ENCODE assay signal across 10 mouse cellular contexts in the genomic region with DNA sequence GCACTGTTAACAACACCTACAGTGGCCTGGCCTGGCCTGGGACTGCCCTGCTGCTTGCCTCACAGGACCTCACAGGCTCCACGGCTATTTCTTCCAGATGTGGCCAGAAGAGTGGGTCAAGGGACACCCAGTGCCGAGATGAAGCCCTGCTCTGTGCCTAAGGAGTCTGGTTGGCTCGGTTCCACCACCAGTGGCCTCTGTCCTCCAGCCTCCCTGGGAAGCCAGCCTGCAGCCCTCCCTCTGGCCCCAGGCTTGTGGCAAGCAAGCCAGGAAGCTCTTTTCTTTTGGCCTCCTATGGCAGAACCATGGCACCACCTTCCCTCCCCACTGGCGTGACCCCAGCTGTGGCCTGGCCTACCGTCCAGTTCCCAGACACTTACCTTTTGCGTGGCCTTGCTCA. TPM values are rescaled to one million over a fixed set of nuclear protein-coding genes. Genes with fewer than 3 reads are reported as not detected.
DNase-seq lines count a peak whose midpoint lies in the region; ATAC-seq and TF ChIP-seq lines count a peak whose summit lies in the region.
"Had no signal": no experiment of that assay in that cellular context is flagged by ENCODE, and none has a peak within 500 bp of the region (broad histone marks: within the 10 kb centered on the region; RNA-seq: fewer than 3 reads in every experiment).

No protein-coding gene starts in this region.

- ATAC-seq in monocyte, adult 5-6 weeks (replicated peaks; ENCODE audit: insufficient number of reproducible peaks, low FRiP score, low TSS enrichment, poor library complexity, severe bottlenecking): no peak
- ATAC-seq: midbrain, embryonic 15.5 days had no signal

- TF ChIP-seq CTCF in layer of hippocampus, adult 2 months (conservative IDR thresholded peaks at IDR 0.05): no peak

- DNase-seq in layer of hippocampus, adult 2 months (ENCODE audit: low spot score in 2 of 2): no peak
- DNase-seq in layer of hippocampus, adult 9-11 months: no peak
- peak; percentile 63 for DNase-seq in MN1 (ENCODE audit: low spot score)
- peak; percentile 79 for DNase-seq in adrenal gland, postnatal 14 days
- DNase-seq in kidney, postnatal 10 days: peak; percentile 73
- no peak for DNase-seq in frontal cortex, postnatal 14 days (ENCODE audit: low spot score in 2 of 2)
- DNase-seq: cerebellum, adult 18-20 months had no signal

- H3K27ac ChIP-seq in layer of hippocampus, adult 2 months: 0 out of 2 replicates have a peak overlapping the region, but pooled peaks have one; percentile 7
- H3K27ac ChIP-seq: liver, embryonic 14.5 days; midbrain, embryonic 15.5 days had no signal

- no peak overlapping the region for H3K4me3 ChIP-seq in layer of hippocampus, adult 2 months
- H3K4me3 ChIP-seq: midbrain, embryonic 15.5 days had no signal

RNA-seq across cellular contexts. Expression of gene Fasn, which starts 48.9 kb away (rescaled TPM):
- 100 to 1,000 TPM; 184 to 185 TPM for total RNA-seq in layer of hippocampus, adult 2 months (2021)
- 94.1 and 150 TPM in 2 replicates for total RNA-seq in adrenal gland, postnatal 14 days (2021)
- total RNA-seq in monocyte, adult 5-6 weeks (2017): 13.2 to 26.4 TPM (median 13.5 TPM) in 3 replicates

RNA-seq across cellular contexts. Expression of gene Ccdc57, which starts 59.5 kb away (rescaled TPM):
- total RNA-seq in layer of hippocampus, adult 2 months (2021): 1 to 10 TPM; 8.4 to 8.7 TPM
- total RNA-seq in adrenal gland, postnatal 14 days (2021): 12.6 and 17.7 TPM in 2 replicates
- 0.39 to 0.57 TPM in 2 of 3 replicates, not detected in the other for total RNA-seq in monocyte, adult 5-6 weeks (2017)

Comparison
In these comparisons a context has a peak if more than half of its experiments do, and no peak if none do; other contexts are left out.
1. DNase-seq: peak in MN1 (single experiment), adrenal gland, postnatal 14 days (single experiment) and kidney, postnatal 10 days (single experiment); none in layer of hippocampus, adult 2 months (0 of 2), layer of hippocampus, adult 9-11 months (single experiment) and frontal cortex, postnatal 14 days (0 of 2).